Mouse (Mus musculus) forebrain, embryonic 14.5 days (tissue): ENCODE measurements at regions not wholly inside any gene's neighbourhood (a gene's known extent, or its start where the extent isn't known, plus 50 kb on each side); places are given as distances from the start of the nearest gene placed in this dataset.
A peak's percentile ranks its signal among the peaks of the same experiment; 100 is the strongest.

Source experiments
- ATAC-seq: fragments of 200-750 bp; cut with Nextera tagmentation; 2 replicates; pipeline ENCODE4 v1.8.0; 2017; ENCODE audit warnings: mild to moderate bottlenecking, moderate library complexity
- DNase-seq: peaks from one replicate; pipeline ENCODE4 v3.0.0-alpha.2; 2015; ENCODE audit warnings: low spot score
- H3K27ac ChIP-seq: fragments of 300-500 bp; sonication (generic); 2 replicates; pipeline ENCODE4 v1.5.1; 2014; ENCODE audit warnings: low read depth, mild to moderate bottlenecking, control low read depth, low read length, moderate library complexity
- H3K27me3 ChIP-seq: fragments of 300-500 bp; sonication (generic); replicated peaks from 2 replicates; pipeline ENCODE4 v1.6.1; 2014; ENCODE audit warnings: low read length, control low read depth, mixed read lengths; ENCODE audit not compliant: control insufficient read depth, insufficient read depth
- H3K36me3 ChIP-seq: fragments of 300-500 bp; sonication (generic); 2 replicates; pipeline ENCODE4 v1.6.1; 2014; ENCODE audit warnings: low read length, control low read depth; ENCODE audit not compliant: control insufficient read depth, insufficient read depth
- H3K4me1 ChIP-seq: fragments of 300-500 bp; sonication (generic); 2 replicates; pipeline ENCODE4 v1.6.1; 2014; ENCODE audit warnings: antibody characterized with exemption, low read length, control low read depth; ENCODE audit not compliant: control insufficient read depth, insufficient read depth
- H3K4me2 ChIP-seq: fragments of 300-500 bp; sonication (generic); 2 replicates; pipeline ENCODE4 v1.6.1; 2014; ENCODE audit warnings: mild to moderate bottlenecking, control low read depth, low read length
- H3K4me3 ChIP-seq: fragments of 300-500 bp; sonication (generic); 2 replicates; pipeline ENCODE4 v1.5.1; 2014; ENCODE audit warnings: low read depth, low read length, control low read depth
- H3K9ac ChIP-seq: fragments of 300-500 bp; sonication (generic); 2 replicates; pipeline ENCODE4 v1.6.1; 2014; ENCODE audit warnings: mild to moderate bottlenecking, low read length, control low read depth, moderate library complexity
- H3K9me3 ChIP-seq: fragments of 300-500 bp; sonication (generic); replicated peaks from 2 replicates; pipeline ENCODE4 v1.6.1; 2016; ENCODE audit warnings: low read length, control low read depth, mixed read lengths; ENCODE audit not compliant: control insufficient read depth
- WGBS: fragments of 180-500 bp; shearing (Covaris S2); extraction: QIAGEN DNeasy Blood & Tissue Kit; methylation state at CpG from one replicate; pipeline ENCODE4 v1.1.7; 2014; 5-methylcytosine and 5-hydroxymethylcytosine counted together

- Histone ChIP-seq H3K9me3 (no peaks in the 10 kb centered on the region), H3K4me1 (no peaks in the 10 kb centered on the region), H3K27me3 (no peaks in the 10 kb centered on the region), H3K36me3 (no peaks in the 10 kb centered on the region), H3K9ac (no peak overlapping the region), H3K27ac (no peak overlapping the region), H3K4me2 (no peak overlapping the region), H3K4me3 (no peak overlapping the region)
- DNase-seq (no peak), ATAC-seq (no peak)
- WGBS = 27% methylated on average over 2 of the region's 2 CpGs
Measured at GRCm38 (mm10) chr4:33767721-33768120, 156.7 kb upstream of the Cnr1 start.

- H3K9me3 ChIP-seq = no peaks in the 10 kb centered on the region
- WGBS = 91% methylated on average over 4 of the region's 4 CpGs
- H3K4me1 ChIP-seq = no peaks in the 10 kb centered on the region
- H3K27ac ChIP-seq = no peak overlapping the region
- no peak overlapping the region for H3K9ac ChIP-seq
- DNase-seq (no peak), ATAC-seq (no peak)
- no peak overlapping the region for H3K4me3 ChIP-seq
- H3K36me3 ChIP-seq = no peaks in the 10 kb centered on the region
- no peak overlapping the region for H3K4me2 ChIP-seq
- H3K27me3 ChIP-seq = no peaks in the 10 kb centered on the region
Measured at GRCm38 (mm10) chr4:33786027-33786426, 138.4 kb upstream of the Cnr1 start.

- Histone ChIP-seq H3K9ac (no peak overlapping the region), H3K4me3 (no peak overlapping the region), H3K36me3 (no peaks in the 10 kb centered on the region), H3K27me3 (no peaks in the 10 kb centered on the region), H3K4me1 (no peaks in the 10 kb centered on the region), H3K9me3 (no peaks in the 10 kb centered on the region), H3K27ac (no peak overlapping the region), H3K4me2 (no peak overlapping the region)
- ATAC-seq = no peak
- no peak for DNase-seq
- WGBS = 85% methylated on average over 4 of the region's 4 CpGs
Measured at GRCm38 (mm10) chr4:33786958-33787357, 137.4 kb upstream of the Cnr1 start.

GRCm38 (mm10) chr4:33793398-33793797 lies 131.0 kb upstream of the Cnr1 start:
- 93% methylated on average over 8 of the region's 8 CpGs for WGBS
- H3K4me2 ChIP-seq = no peak overlapping the region
- H3K4me1 ChIP-seq = 0 out of 2 replicates have a peak, but pooled peaks cover 3% of the 10 kb centered on the region
- no peaks in the 10 kb centered on the region for H3K9me3 ChIP-seq
- no peaks in the 10 kb centered on the region for H3K36me3 ChIP-seq
- H3K4me3 ChIP-seq = no peak overlapping the region
- H3K27me3 ChIP-seq = no peaks in the 10 kb centered on the region
- DNase-seq (no peak), ATAC-seq (no peak)
- H3K27ac ChIP-seq = no peak overlapping the region
- no peak overlapping the region for H3K9ac ChIP-seq

GRCm38 (mm10) chr4:33795461-33795860 lies 128.9 kb upstream of the Cnr1 start:
- DNase-seq (no peak), ATAC-seq (no peak)
- Histone ChIP-seq H3K36me3 (no peaks in the 10 kb centered on the region), H3K4me3 (no peak overlapping the region), H3K9ac (no peak overlapping the region), H3K27ac (no peak overlapping the region), H3K27me3 (no peaks in the 10 kb centered on the region), H3K9me3 (no peaks in the 10 kb centered on the region), H3K4me1 (peaks cover 3% of the 10 kb centered on the region; the same call in 1 of the 2 replicates), H3K4me2 (no peak overlapping the region)
- WGBS = 96% methylated on average over 3 of the region's 3 CpGs

- Histone ChIP-seq H3K27me3 (no peaks in the 10 kb centered on the region), H3K4me1 (peaks cover 3% of the 10 kb centered on the region; the same call in 1 of the 2 replicates), H3K9me3 (no peaks in the 10 kb centered on the region), H3K36me3 (no peaks in the 10 kb centered on the region), H3K4me2 (no peak overlapping the region), H3K9ac (no peak overlapping the region), H3K4me3 (no peak overlapping the region), H3K27ac (peak overlapping the region; percentile 3; the same call in 1 of the 2 replicates)
- ATAC-seq (no peak), DNase-seq (no peak)
- 97% methylated on average over 4 of the region's 4 CpGs for WGBS
Measured at GRCm38 (mm10) chr4:33797964-33798363, 126.4 kb upstream of the Cnr1 start.

GRCm38 (mm10) chr4:33798654-33799053 lies 125.7 kb upstream of the Cnr1 start:
- 70% methylated on average over 6 of the region's 6 CpGs for WGBS

GRCm38 (mm10) chr4:33799110-33799509 lies 125.3 kb upstream of the Cnr1 start:
- Histone ChIP-seq H3K9me3 (no peaks in the 10 kb centered on the region), H3K27me3 (no peaks in the 10 kb centered on the region), H3K9ac (no peak overlapping the region), H3K4me1 (peaks cover 3% of the 10 kb centered on the region; the same call in 1 of the 2 replicates), H3K4me2 (0 out of 2 replicates have a peak overlapping the region, but pooled peaks have one; percentile 1), H3K27ac (no peak overlapping the region), H3K36me3 (no peaks in the 10 kb centered on the region), H3K4me3 (no peak overlapping the region)
- ATAC-seq (peak; percentile 48; the same call in 1 of the 2 replicates), DNase-seq (no peak)
- WGBS = 23% methylated on average over 6 of the region's 6 CpGs

More at GRCm38 (mm10) chr4:33798654-33799053, 125.7 kb upstream of the Cnr1 start:
- H3K9me3 ChIP-seq = no peaks in the 10 kb centered on the region
- H3K27me3 ChIP-seq = no peaks in the 10 kb centered on the region
- H3K27ac ChIP-seq = no peak overlapping the region
- DNase-seq (no peak), ATAC-seq (no peak)
- H3K4me3 ChIP-seq = no peak overlapping the region
- H3K9ac ChIP-seq = no peak overlapping the region
- H3K4me2 ChIP-seq = no peak overlapping the region
- H3K36me3 ChIP-seq = no peaks in the 10 kb centered on the region
- peaks cover 3% of the 10 kb centered on the region; the same call in 1 of the 2 replicates for H3K4me1 ChIP-seq

- Histone ChIP-seq H3K4me2 (no peak overlapping the region), H3K9me3 (no peaks in the 10 kb centered on the region), H3K27me3 (no peaks in the 10 kb centered on the region), H3K4me1 (peaks cover 3% of the 10 kb centered on the region; the same call in 1 of the 2 replicates), H3K27ac (no peak overlapping the region), H3K9ac (no peak overlapping the region), H3K4me3 (no peak overlapping the region), H3K36me3 (no peaks in the 10 kb centered on the region)
- 44% methylated on average over 1 of the region's 1 CpGs for WGBS
- no peak for ATAC-seq
- no peak for DNase-seq
Measured at GRCm38 (mm10) chr4:33799831-33800230, 124.6 kb upstream of the Cnr1 start.
